Mouse (Mus musculus): ENCODE measurements around the gene Stxbp3.

DNA sequence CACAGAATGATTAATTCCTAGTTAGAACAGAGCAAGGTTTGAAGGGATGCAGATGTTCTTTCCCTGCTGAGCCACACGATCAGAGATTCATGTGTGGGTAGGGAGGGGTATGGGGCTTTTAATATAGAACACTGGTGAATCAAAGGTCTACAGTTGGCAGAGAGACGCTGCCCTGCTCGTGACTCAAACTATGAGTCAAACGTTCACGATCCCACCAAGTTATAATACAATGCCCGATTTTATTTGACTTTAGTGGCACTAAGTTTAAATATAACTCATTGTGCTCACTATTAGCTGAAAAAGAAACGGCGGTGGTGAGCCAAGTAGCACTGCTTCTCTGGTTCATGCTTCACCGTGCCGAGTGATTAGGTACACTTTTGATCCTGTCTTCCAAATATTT is 22.8 kb upstream of the Stxbp3 start:
- no peak for TF ChIP-seq CTCF (IDR thresholded peaks at IDR 0.05; ENCODE audit: insufficient read depth, low read depth, low read length)
- no peak for TF ChIP-seq POLR2A (IDR thresholded peaks at IDR 0.05; ENCODE audit: insufficient read depth, low read depth, low read length)

Measured in olfactory bulb, adult 2 months (tissue).